Mouse (Mus musculus) brain, embryonic 14.5 days (tissue): ENCODE measurements at regions not wholly inside any gene's neighbourhood (a gene's known extent, or its start where the extent isn't known, plus 50 kb on each side); places are given as distances from the start of the nearest gene placed in this dataset.

Source experiments
- CTCF ChIP-seq: fragments of 200-500 bp; IDR thresholded peaks from 2 replicates; pipeline ENCODE4 v1.5.1; 2012; ENCODE audit warnings: inconsistent platforms, mild to moderate bottlenecking, moderate library complexity, borderline replicate concordance; ENCODE audit not compliant: insufficient read depth, insufficient read length; ENCODE audit errors: extremely low read depth
- POLR2A ChIP-seq: fragments of 200-500 bp; IDR thresholded peaks from 2 replicates; pipeline ENCODE4 v1.6.1; 2012; ENCODE audit warnings: mild to moderate bottlenecking, inconsistent platforms, borderline replicate concordance; ENCODE audit not compliant: poor library complexity, insufficient read depth, insufficient read length, severe bottlenecking; ENCODE audit errors: extremely low read depth

DNA sequence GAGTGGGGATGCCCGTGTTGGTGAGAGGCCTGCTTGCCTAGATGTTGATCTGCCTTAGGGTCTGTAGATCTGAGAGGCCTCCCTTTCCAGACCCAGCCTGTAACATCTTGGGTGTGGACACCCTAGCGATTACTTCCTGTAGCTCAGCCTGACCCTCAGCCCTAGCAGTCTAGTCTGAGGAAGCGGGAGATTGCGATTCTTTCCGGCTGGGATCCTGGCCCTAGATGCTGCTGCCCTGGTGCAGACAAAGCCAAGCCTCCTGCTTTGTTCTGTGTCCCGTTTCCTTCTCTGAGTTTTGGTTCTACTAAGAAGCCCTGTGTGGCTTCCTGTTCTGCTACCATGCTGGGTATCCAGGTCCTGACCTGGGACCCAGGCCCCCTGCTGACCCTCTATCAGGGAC is 171.8 kb upstream of the Ubr2 start:
- no peak for TF ChIP-seq CTCF
- TF ChIP-seq POLR2A: no peak
